Mouse (Mus musculus) ES-Bruce4 (cell line): Measurements from ENCODE around the gene Ttc38. TPM values are rescaled to one million over a fixed set of nuclear protein-coding genes. Genes with fewer than 3 reads are reported as not detected.
A peak's percentile ranks its signal among the peaks of the same experiment; 100 is the strongest.

Experiments used
- H3K27ac ChIP-seq: 2 replicates; pipeline ENCODE4 v1.5.1; 2012; ENCODE audit warnings: low read length, inconsistent platforms; ENCODE audit not compliant: insufficient read depth
- H3K27me3 ChIP-seq: 2 replicates; pipeline ENCODE4 v1.6.1; 2012; ENCODE audit warnings: mild to moderate bottlenecking, low read length, inconsistent platforms; ENCODE audit not compliant: control insufficient read depth, poor library complexity, insufficient read depth, severe bottlenecking
- H3K36me3 ChIP-seq: 2 replicates; pipeline ENCODE4 v1.6.1; 2012; ENCODE audit warnings: inconsistent platforms, mild to moderate bottlenecking, low read length, moderate library complexity; ENCODE audit not compliant: control insufficient read depth, poor library complexity, insufficient read depth, severe bottlenecking
- H3K4me1 ChIP-seq: one replicate; pipeline ENCODE4 v1.8.1; 2011; ENCODE audit warnings: low read length; ENCODE audit not compliant: control insufficient read depth, insufficient read depth
- H3K4me3 ChIP-seq: 2 replicates; pipeline ENCODE4 v1.5.1; 2011; ENCODE audit warnings: low read depth, mild to moderate bottlenecking, low read length
- H3K9ac ChIP-seq: 2 replicates; pipeline ENCODE4 v1.6.1; 2012; ENCODE audit warnings: low read depth, mild to moderate bottlenecking, inconsistent platforms; ENCODE audit not compliant: poor library complexity, severe bottlenecking
- H3K9me3 ChIP-seq: replicated peaks from 2 replicates; pipeline ENCODE4 v1.6.1; 2012; ENCODE audit warnings: mild to moderate bottlenecking, low read length, inconsistent platforms; ENCODE audit not compliant: control insufficient read depth, poor library complexity, insufficient read depth, severe bottlenecking
- CTCF ChIP-seq: IDR thresholded peaks from one replicate; pipeline ENCODE4 v1.8.1; 2011; ENCODE audit warnings: low read depth, low read length
- EP300 ChIP-seq: IDR thresholded peaks from 2 replicates; pipeline ENCODE4 v1.6.1; 2011; ENCODE audit warnings: low read depth, low read length; ENCODE audit not compliant: insufficient read depth
- POLR2A ChIP-seq: IDR thresholded peaks from one replicate; pipeline ENCODE4 v1.8.1; 2011; ENCODE audit warnings: low read length; ENCODE audit not compliant: insufficient read depth
- polyA plus RNA-seq: library from polyadenylated mRNA; stranded (reverse); fragments of >200 nt; gene quantifications from 2 replicates; pipeline ENCODE4 v1.2.4, GENCODE M21; 2011; ENCODE audit warnings: low read depth; ENCODE audit not compliant: missing spikeins, insufficient read depth, insufficient read length

Gene Ttc38
- polyA plus RNA-seq, 1 experiment = 6.3 TPM

DNA sequence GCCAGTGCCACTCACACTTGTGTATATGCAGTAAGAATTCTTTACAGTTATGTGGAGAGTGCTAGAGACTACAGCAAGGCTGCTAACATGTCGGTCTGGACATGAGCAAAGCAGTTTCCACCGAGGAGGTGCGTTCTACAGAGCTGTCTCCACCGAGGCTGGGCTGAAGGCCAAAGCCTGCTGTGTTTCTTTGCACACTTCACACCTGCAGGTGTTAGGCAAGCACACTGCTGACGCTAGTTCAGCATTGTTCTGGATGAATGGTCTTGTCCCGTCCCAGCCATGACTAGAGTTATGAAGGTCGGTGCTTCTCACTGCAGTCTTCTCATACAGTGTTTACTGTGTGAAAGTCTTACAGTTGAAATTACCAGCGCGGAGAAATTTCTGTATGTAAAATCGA lies 59.9 kb downstream of the Ttc38 start:
- no peaks in the 10 kb centered on the region; the same call in 1 of the 2 replicates for H3K36me3 ChIP-seq

DNA sequence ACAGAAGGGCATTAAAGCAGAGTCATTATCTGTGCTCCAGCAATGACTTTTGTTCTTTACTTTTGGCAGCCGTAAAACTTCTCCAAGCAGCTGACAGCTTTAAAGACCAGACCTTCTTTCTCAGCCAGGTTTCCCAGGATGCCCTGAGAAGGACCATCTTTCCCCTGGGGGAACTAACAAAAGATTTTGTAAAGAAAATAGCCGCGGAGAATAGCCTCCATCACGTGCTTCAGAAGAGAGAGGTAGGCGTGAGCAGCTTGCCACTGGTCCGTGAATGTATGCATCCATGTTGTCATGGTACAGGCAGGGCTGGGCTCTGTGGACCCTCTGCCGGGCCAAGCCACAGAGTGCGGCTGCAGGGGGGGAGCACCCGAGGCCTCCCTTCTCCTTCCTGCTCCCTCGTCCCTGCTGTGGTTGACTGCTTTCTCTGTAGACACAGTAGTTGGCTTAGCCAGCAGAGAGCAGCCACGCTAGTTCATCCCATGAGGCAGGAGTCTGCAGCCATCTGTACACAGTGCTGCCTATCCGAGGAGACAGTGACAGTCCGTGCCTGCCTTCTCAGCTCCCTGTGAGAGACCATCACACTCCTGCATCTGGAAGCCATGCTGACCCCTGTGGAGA lies 60.5 kb downstream of the Ttc38 start:
- no peaks in the 10 kb centered on the region for H3K4me1 ChIP-seq
- H3K36me3 ChIP-seq = no peaks in the 10 kb centered on the region; the same call in 1 of the 2 replicates
- TF ChIP-seq POLR2A (no peak), EP300 (no peak), CTCF (no peak)

More for the DNA sequence above, 59.9 kb downstream of the Ttc38 start:
- Histone ChIP-seq H3K27me3 (no peaks in the 10 kb centered on the region), H3K9me3 (no peaks in the 10 kb centered on the region), H3K9ac (no peak overlapping the region), H3K4me3 (no peak overlapping the region), H3K4me1 (no peaks in the 10 kb centered on the region), H3K27ac (no peak overlapping the region)
- no peak for TF ChIP-seq POLR2A
- no peak for TF ChIP-seq CTCF
- no peak for TF ChIP-seq EP300

DNA sequence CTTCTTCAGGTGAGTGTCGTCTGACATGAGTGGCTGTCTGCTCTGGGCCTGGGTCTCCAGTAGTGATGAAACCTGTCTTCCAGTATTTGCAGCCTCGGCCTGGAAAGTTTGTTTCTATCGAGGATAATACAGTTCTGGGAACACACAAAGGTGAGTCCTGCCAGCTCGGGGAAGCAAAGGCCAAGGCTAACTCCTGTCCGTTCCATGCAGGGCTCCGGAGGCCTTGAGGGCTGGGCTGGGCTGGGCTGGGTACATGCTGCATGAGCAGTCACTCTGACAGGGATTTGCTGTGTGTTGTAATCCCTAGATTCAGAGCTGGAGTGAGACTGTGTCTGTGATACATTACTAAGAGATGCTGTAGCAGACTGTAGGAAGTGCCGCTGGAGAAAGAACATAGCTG lies 61.8 kb downstream of the Ttc38 start:
- H3K27me3 ChIP-seq = no peaks in the 10 kb centered on the region
- H3K27ac ChIP-seq = no peak overlapping the region
- TF ChIP-seq CTCF = no peak
- no peak for TF ChIP-seq EP300
- TF ChIP-seq POLR2A = no peak
- H3K4me1 ChIP-seq = no peaks in the 10 kb centered on the region
- no peak overlapping the region for H3K9ac ChIP-seq
- H3K9me3 ChIP-seq = no peaks in the 10 kb centered on the region
- H3K4me3 ChIP-seq = no peak overlapping the region
- no peaks in the 10 kb centered on the region; the same call in 1 of the 2 replicates for H3K36me3 ChIP-seq

More for the DNA sequence above, 60.5 kb downstream of the Ttc38 start:
- H3K4me3 ChIP-seq = no peak overlapping the region
- no peak overlapping the region for H3K9ac ChIP-seq
- no peaks in the 10 kb centered on the region for H3K9me3 ChIP-seq
- no peak overlapping the region for H3K27ac ChIP-seq
- no peaks in the 10 kb centered on the region for H3K27me3 ChIP-seq

GRCm38 (mm10) chr15:85896284-85896683 lies 64.2 kb downstream of the Ttc38 start:
- H3K4me1 ChIP-seq = no peaks in the 10 kb centered on the region
- H3K9me3 ChIP-seq = no peaks in the 10 kb centered on the region
- H3K27me3 ChIP-seq = no peaks in the 10 kb centered on the region
- peak; percentile 98 for TF ChIP-seq CTCF
- no peak for TF ChIP-seq POLR2A
- H3K9ac ChIP-seq = no peak overlapping the region
- H3K4me3 ChIP-seq = no peak overlapping the region
- no peaks in the 10 kb centered on the region; the same call in 1 of the 2 replicates for H3K36me3 ChIP-seq
- H3K27ac ChIP-seq = no peak overlapping the region

DNA sequence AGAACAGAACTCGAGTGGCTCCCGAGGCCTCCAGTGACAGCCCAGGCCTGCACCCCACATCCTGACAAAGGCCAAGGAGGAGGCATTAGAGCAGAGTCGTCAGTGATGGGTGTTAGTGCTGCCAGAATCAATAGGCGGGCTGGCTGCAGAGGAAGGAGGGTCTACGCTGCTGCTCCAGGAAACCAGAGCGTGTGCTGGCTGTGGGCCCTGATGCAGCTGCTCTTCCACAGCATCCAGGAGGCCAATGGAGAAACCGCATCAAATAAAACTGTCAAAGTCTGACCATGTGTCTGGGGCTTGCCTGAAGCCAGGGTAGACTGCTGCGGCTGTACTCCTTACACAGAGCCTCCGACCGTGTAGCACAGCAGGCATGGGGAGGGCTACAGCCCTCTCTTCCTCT lies 65.0 kb downstream of the Ttc38 start:
- Histone ChIP-seq H3K9ac (no peak overlapping the region), H3K4me3 (no peak overlapping the region), H3K4me1 (no peaks in the 10 kb centered on the region), H3K27ac (no peak overlapping the region), H3K27me3 (no peaks in the 10 kb centered on the region), H3K9me3 (no peaks in the 10 kb centered on the region), H3K36me3 (no peaks in the 10 kb centered on the region; the same call in 1 of the 2 replicates)
- no peak for TF ChIP-seq CTCF
- TF ChIP-seq POLR2A = no peak
- no peak for TF ChIP-seq EP300

GRCm38 (mm10) chr15:85899396-85899795 lies 67.3 kb downstream of the Ttc38 start:
- no peaks in the 10 kb centered on the region for H3K27me3 ChIP-seq
- no peaks in the 10 kb centered on the region for H3K9me3 ChIP-seq
- no peak overlapping the region for H3K4me3 ChIP-seq
- H3K27ac ChIP-seq = no peak overlapping the region
- H3K4me1 ChIP-seq = no peaks in the 10 kb centered on the region
- H3K9ac ChIP-seq = no peak overlapping the region
- TF ChIP-seq POLR2A = no peak
- no peak for TF ChIP-seq EP300
- no peaks in the 10 kb centered on the region for H3K36me3 ChIP-seq
